In the genomic region with DNA sequence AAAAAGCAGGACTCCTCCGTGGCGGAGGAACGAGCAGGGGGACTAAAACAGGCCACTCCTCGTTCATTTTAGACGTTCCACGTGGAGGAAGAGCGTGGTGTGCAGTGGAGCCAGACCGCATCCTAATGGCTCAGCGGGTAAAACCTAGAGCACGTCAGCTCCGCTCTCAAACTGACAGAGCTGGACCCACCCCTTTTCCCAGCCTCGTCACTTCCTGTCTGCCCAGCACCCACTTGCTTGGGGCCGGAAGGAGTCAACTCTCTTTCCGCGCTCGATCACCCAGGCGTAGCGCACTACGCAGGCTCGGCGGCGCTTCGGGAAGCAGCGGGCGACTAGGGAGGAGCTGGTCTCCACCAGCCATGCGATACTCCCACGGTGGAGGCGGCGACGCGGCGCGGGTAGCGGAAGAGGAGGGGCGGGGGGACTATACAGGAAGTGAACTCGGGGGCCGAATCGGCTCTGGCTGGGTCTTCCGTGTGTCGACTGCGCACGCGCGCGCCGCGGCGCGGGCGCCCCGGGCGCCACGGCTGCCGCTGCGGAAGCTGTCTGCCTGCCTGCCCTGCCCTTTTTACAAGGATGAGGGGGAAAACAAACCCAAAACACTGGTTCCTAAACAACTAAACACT, we compare ENCODE assay signal across 7 mouse cellular contexts. TPM values are rescaled to one million over a fixed set of nuclear protein-coding genes. Genes with fewer than 3 reads are reported as not detected.
DNase-seq lines count a peak whose midpoint lies in the region; ATAC-seq lines count a peak whose summit lies in the region.

No protein-coding gene starts in this region.

- H3K27me3 ChIP-seq in embryonic facial prominence, embryonic 11.5 days (ENCODE audit: control insufficient read depth, insufficient read depth, low read length): no peaks in the 10 kb centered on the region
- H3K27me3 ChIP-seq in limb, embryonic 11.5 days (ENCODE audit: control insufficient read depth, insufficient read depth, low read length): 0 out of 2 replicates have a peak, but pooled peaks cover 2% of the 10 kb centered on the region
- H3K27me3 ChIP-seq in midbrain, embryonic 14.5 days (ENCODE audit: control insufficient read depth, insufficient read depth, low read length): peaks cover 21% of the 10 kb centered on the region; the same call in 1 of the 2 replicates

- peak overlapping the region; percentile 94 for H3K27ac ChIP-seq in embryonic facial prominence, embryonic 11.5 days (replicated peaks; ENCODE audit: low read depth, low read length)
- H3K27ac ChIP-seq in limb, embryonic 11.5 days (replicated peaks; ENCODE audit: low read depth, low read length): peak overlapping the region; percentile 95
- peak overlapping the region; percentile 97 for H3K27ac ChIP-seq in midbrain, embryonic 14.5 days (replicated peaks; ENCODE audit: low read depth, low read length)

- ATAC-seq in embryonic facial prominence, embryonic 11.5 days (replicated peaks; ENCODE audit: insufficient number of reproducible peaks, low FRiP score, low TSS enrichment, low read depth): peak; percentile 99
- ATAC-seq in limb, embryonic 11.5 days (ENCODE audit: insufficient number of reproducible peaks, low FRiP score, low TSS enrichment, low read depth): peak; percentile 97
- peak; percentile 99 for ATAC-seq in midbrain, embryonic 14.5 days (ENCODE audit: low FRiP score, low TSS enrichment)

- H3K4me2 ChIP-seq in embryonic facial prominence, embryonic 11.5 days (ENCODE audit: low read depth, low read length): peak overlapping the region; percentile 46
- H3K4me2 ChIP-seq in limb, embryonic 11.5 days (ENCODE audit: low read depth, severe bottlenecking): peak overlapping the region; percentile 38
- peak overlapping the region; percentile 55 for H3K4me2 ChIP-seq in midbrain, embryonic 14.5 days (ENCODE audit: low read length)

- WGBS in embryonic facial prominence, embryonic 11.5 days: under 1% methylated on average over 55 of the region's 55 CpGs
- under 1% methylated on average over 55 of the region's 55 CpGs for WGBS in limb, embryonic 11.5 days
- under 1% methylated on average over 54 of the region's 55 CpGs for WGBS in midbrain, embryonic 14.5 days

- H3K9ac ChIP-seq in embryonic facial prominence, embryonic 11.5 days (replicated peaks; ENCODE audit: low read length): peak overlapping the region; percentile 62
- H3K9ac ChIP-seq in limb, embryonic 11.5 days (ENCODE audit: low read length): peak overlapping the region; percentile 57
- peak overlapping the region; percentile 51; the same call in 1 of the 2 replicates for H3K9ac ChIP-seq in midbrain, embryonic 14.5 days (replicated peaks; ENCODE audit: low read length)

- H3K9me3 ChIP-seq in embryonic facial prominence, embryonic 11.5 days (replicated peaks; ENCODE audit: control insufficient read depth, low read length): no peaks in the 10 kb centered on the region
- no peaks in the 10 kb centered on the region for H3K9me3 ChIP-seq in limb, embryonic 11.5 days (ENCODE audit: control insufficient read depth, low read length)
- no peaks in the 10 kb centered on the region for H3K9me3 ChIP-seq in midbrain, embryonic 14.5 days (ENCODE audit: control insufficient read depth, low read length)

- peak; percentile 96 for DNase-seq in adrenal gland, postnatal 14 days
- DNase-seq in embryonic facial prominence, embryonic 11.5 days (ENCODE audit: low spot score): peak; percentile 93
- DNase-seq in heart, adult 11 months: peak; percentile 99
- peak; percentile 94 for DNase-seq in kidney, adult 18-20 months
- DNase-seq in limb, embryonic 11.5 days (ENCODE audit: low spot score): peak; percentile 89
- DNase-seq in midbrain, embryonic 14.5 days: peak; percentile 94
- DNase-seq in spleen, adult 18-20 months: peak; percentile 75 to 92

- no peaks in the 10 kb centered on the region for H3K36me3 ChIP-seq in embryonic facial prominence, embryonic 11.5 days (replicated peaks; ENCODE audit: control insufficient read depth, insufficient read depth, low read depth, low read length)
- no peaks in the 10 kb centered on the region for H3K36me3 ChIP-seq in limb, embryonic 11.5 days (ENCODE audit: control insufficient read depth, insufficient read depth, low read length)
- H3K36me3 ChIP-seq in midbrain, embryonic 14.5 days (ENCODE audit: control insufficient read depth, insufficient read depth, low read length): no peaks in the 10 kb centered on the region

- H3K4me1 ChIP-seq in embryonic facial prominence, embryonic 11.5 days (ENCODE audit: control insufficient read depth, insufficient read depth, low read length): no peaks in the 10 kb centered on the region
- no peaks in the 10 kb centered on the region for H3K4me1 ChIP-seq in limb, embryonic 11.5 days (ENCODE audit: control insufficient read depth, insufficient read depth, low read length)
- peaks cover 3% of the 10 kb centered on the region; the same call in 1 of the 2 replicates for H3K4me1 ChIP-seq in midbrain, embryonic 14.5 days (ENCODE audit: control insufficient read depth, insufficient read depth, low read length)

- H3K4me3 ChIP-seq in embryonic facial prominence, embryonic 11.5 days (ENCODE audit: low read depth, low read length): peak overlapping the region; percentile 45
- H3K4me3 ChIP-seq in limb, embryonic 11.5 days (ENCODE audit: low read depth, low read length): peak overlapping the region; percentile 42
- peak overlapping the region; percentile 47 for H3K4me3 ChIP-seq in midbrain, embryonic 14.5 days (replicated peaks; ENCODE audit: low read depth, low read length)

RNA-seq across cellular contexts. Expression of gene Eif2s3x, which starts 34.8 kb away (rescaled TPM):
- total RNA-seq in adrenal gland, postnatal 14 days (2021): 110 and 127 TPM in 2 replicates
- 125 and 129 TPM in 2 replicates for polyA plus RNA-seq in embryonic facial prominence, embryonic 11.5 days (2014; fragmentation: Nextera tagmentation; extraction: Ambion mirVana)
- polyA plus RNA-seq in limb, embryonic 11.5 days (2014; fragmentation: Nextera tagmentation; extraction: Ambion mirVana): 108 and 120 TPM in 2 replicates
- 101 and 104 TPM in 2 replicates for polyA plus RNA-seq in midbrain, embryonic 14.5 days (2014; fragmentation: Nextera tagmentation; extraction: Ambion mirVana)

RNA-seq across cellular contexts. Expression of gene Zfx, which starts 54.3 kb away (rescaled TPM):
- 28.1 and 28.6 TPM in 2 replicates for total RNA-seq in adrenal gland, postnatal 14 days (2021)
- polyA plus RNA-seq in embryonic facial prominence, embryonic 11.5 days (2014; fragmentation: Nextera tagmentation; extraction: Ambion mirVana): 27.8 and 30.1 TPM in 2 replicates
- 30.2 and 31.1 TPM in 2 replicates for polyA plus RNA-seq in limb, embryonic 11.5 days (2014; fragmentation: Nextera tagmentation; extraction: Ambion mirVana)
- polyA plus RNA-seq in midbrain, embryonic 14.5 days (2014; fragmentation: Nextera tagmentation; extraction: Ambion mirVana): 25.7 and 31.3 TPM in 2 replicates

RNA-seq across cellular contexts. Expression of gene Klhl15, which starts 56.6 kb away (rescaled TPM):
- 15.7 and 15.9 TPM in 2 replicates for total RNA-seq in adrenal gland, postnatal 14 days (2021)
- 9.8 and 10.1 TPM in 2 replicates for polyA plus RNA-seq in embryonic facial prominence, embryonic 11.5 days (2014; fragmentation: Nextera tagmentation; extraction: Ambion mirVana)
- polyA plus RNA-seq in limb, embryonic 11.5 days (2014; fragmentation: Nextera tagmentation; extraction: Ambion mirVana): 8.7 and 9.7 TPM in 2 replicates
- 14.9 and 15.1 TPM in 2 replicates for polyA plus RNA-seq in midbrain, embryonic 14.5 days (2014; fragmentation: Nextera tagmentation; extraction: Ambion mirVana)

Comparison
In these comparisons a context has a peak if more than half of its experiments do, and no peak if none do; other contexts are left out.
1. Peak in every context shown above with its lines: DNase-seq, ATAC-seq, H3K4me3 ChIP-seq and H3K27ac ChIP-seq.